Mouse (Mus musculus) left cerebral cortex, postnatal 25 days (tissue): Measurements from ENCODE around the gene Ms4a8a. TPM values are rescaled to one million over a fixed set of nuclear protein-coding genes. Genes with fewer than 3 reads are reported as not detected.
A peak's percentile ranks its signal among the peaks of the same experiment; 100 is the strongest.
"Not testable (repeated sequence)": the region's sequence is repeated elsewhere in the genome, so short reads cannot be mapped to it uniquely, and the experiment has no call there.

Experiments used
- DNase-seq, 2 experiments: peaks; one replicate each; pipeline ENCODE4 v3.0.0; 2022; ENCODE audit warnings: low spot score in 2 of 2, mixed read lengths in 1 of 2
- intact Hi-C: fragments of 180-260 bp; cut with DNase I; formaldehyde crosslinking; loops from one replicate; pipeline ENCODE4 v1.15.1; 2025
- total RNA-seq, 2 experiments: library from RNA; stranded (reverse); gene quantifications; 2 replicates each; pipeline ENCODE4 v1.2.3; 2021

Ms4a8a gene
- not detected for total RNA-seq

- no peak for DNase-seq
- intact Hi-C loops, result no loop called here
Observed at GRCm38 (mm10) chr19:11080934-11081333, at the start of gene Ms4a8a. Gene Ms4a8a (minus strand): TSS chr19:11081102.

DNA sequence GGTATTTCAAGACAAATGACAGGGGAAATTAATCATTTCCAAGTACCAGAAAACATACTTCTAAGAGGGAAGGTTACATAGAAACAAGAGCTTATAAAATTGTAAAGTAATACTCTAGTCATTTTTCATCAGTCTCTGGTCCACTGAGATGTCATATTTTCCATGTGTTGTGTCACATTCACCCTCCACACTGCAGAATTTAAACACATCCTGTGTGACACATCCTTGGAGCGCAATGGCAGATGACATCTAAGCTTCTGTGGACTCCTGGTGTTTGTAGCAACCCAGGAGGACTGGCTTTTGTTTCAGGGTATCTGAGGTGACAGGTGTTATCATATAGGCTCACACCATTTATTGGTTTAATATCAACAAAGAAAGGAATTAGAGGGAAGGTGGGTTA, 48.8 kb upstream of the Ms4a8a start:
- intact Hi-C loops, result no loop called here
- DNase-seq, result no peak

- DNase-seq, intact Hi-C loops: not testable (repeated sequence)
Observed at GRCm38 (mm10) chr19:11121016-11121420, 40.1 kb upstream of the Ms4a8a start.

GRCm38 (mm10) chr19:11119338-11119737, 38.4 kb upstream of the Ms4a8a start:
- DNase-seq, result peak in 1 of 2 experiments; percentile 48
- intact Hi-C loops, result no loop called here

DNA sequence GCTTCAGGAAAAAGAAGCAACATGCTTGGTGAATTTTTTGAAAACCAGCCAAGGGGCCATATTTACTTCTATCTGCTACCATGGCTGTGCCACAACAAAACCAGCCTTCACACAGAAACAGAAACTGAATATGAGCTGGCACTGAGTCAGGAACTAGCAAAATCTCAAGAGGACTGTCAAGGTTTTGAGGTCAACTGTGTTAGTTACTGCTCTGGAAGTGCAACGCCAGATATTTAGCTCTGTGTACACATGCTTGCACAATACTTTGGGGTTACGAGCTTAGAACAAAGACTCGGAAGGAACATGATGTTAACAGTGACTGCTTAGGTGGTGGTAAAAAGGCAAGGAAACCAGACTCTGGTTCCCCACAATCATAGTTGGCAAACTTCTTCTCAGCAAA, 26.8 kb upstream of the Ms4a8a start:
- DNase-seq, result no peak
- intact Hi-C loops, result no loop called here

- intact Hi-C loops, result no loop called here
Observed at GRCm38 (mm10) chr19:11101880-11102279, 21.0 kb upstream of the Ms4a8a start.

DNA sequence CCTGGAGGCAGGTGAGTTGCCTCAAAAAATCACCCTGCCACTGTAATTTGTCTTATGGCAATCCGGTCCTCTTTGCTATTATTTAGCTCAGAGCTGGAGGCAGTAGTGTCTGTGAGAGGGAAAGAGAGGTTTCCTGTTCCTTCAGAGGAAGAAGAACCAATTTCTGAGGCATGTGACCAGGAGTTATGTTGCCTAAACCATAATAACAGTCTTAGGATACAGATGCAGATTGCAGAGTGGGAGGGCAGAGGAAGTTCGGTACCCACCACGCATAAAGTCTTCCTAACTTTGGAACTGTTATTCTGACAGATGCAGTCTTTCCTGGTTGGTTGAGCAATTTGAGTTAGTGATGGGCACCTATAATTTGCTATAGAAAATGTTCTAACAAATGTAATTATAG, 17.5 kb upstream of the Ms4a8a start:
- intact Hi-C loops, result no loop called here

More at GRCm38 (mm10) chr19:11101880-11102279, 21.0 kb upstream of the Ms4a8a start:
- DNase-seq, result no peak

GRCm38 (mm10) chr19:11092131-11092530, 11.2 kb upstream of the Ms4a8a start:
- not testable (repeated sequence) for DNase-seq
- intact Hi-C loops, result loop anchor here (2.0 kb wide), 1 partner anchor 41 kb away; no protein-coding TSS in a partner anchor

More for the DNA sequence above, 17.5 kb upstream of the Ms4a8a start:
- no peak for DNase-seq

DNA sequence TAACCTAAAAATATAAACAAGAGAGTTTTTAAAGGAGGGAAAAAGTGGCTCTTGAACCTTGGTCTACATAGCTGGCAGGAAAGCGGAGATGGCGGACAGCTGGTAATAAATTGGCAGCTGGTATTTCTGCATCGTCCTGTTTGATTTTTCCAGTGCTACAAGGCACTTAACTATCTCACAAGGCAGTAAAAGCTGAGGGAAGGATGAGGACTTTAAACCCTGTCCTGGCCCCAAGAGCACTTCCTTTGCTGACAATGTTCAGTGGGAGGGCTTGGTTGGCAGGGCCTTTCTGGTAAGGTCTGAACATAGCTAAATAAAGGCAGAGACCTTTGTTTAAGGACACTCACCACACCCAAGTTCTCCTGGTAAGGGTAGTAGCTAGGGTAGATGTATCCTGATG, 10.5 kb downstream of the Ms4a8a start:
- intact Hi-C loops, result no loop called here
- DNase-seq, result no peak

- DNase-seq, result no peak
- intact Hi-C loops, result no loop called here
Observed at GRCm38 (mm10) chr19:11065202-11065875, 15.6 kb downstream of the Ms4a8a start.

DNA sequence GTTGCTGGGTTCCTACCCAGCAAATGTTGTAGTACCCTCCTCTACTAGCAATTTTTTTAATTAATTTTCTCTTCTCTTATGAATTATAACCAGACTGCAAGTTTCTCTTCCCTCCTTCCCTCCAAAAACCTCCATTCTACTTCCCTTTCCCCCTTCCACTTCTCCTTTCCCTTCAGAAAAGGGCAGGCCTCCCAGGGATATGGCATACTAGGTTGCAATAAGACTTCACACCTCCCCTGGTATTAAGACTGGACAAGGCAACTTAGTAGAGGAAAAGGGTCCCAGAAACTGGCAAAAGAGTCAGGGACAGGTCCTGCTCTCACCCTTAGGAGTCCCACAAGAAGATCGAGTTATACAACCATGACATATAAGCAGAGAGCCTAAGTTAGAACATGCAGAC, 20.0 kb downstream of the Ms4a8a start:
- no peak for DNase-seq
- intact Hi-C loops, result no loop called here

DNA sequence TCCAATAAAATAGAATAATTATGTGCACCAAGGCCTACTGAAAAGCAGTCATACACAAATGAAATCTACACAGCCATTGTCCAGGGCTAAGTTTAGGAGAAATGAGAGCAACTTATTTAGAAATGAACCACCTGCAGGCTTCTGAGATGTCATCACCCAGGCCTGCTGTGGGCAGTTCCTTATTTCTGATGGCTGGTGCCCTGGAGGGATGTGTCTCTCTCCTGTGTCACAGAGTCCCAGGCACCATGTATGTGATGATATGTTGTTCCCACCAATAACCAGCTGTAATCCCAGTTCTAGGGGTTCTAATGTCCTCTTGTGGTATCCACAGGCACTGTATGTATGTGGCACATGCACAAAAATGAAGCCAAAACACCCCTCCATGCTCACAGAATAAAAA, 20.9 kb downstream of the Ms4a8a start:
- DNase-seq, result no peak
- intact Hi-C loops, result no loop called here

DNA sequence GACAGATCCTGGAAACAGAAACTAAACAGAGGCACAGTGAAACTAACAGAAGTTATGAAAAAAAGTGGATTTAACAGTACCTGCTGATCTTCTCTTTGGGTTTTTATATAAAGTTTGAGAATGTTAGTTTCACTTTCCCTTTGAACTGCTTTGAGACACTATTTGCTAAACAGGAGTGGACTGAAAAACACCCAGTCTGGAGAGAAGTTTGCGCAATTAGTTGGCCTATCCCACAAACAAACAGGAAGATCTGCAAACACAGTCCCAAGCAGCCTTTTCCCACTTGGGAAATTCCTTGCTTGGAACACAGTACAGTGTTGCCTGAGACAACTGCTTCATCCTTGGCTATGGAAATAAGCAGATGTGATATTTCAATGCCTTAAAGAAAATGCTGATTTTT, 25.2 kb downstream of the Ms4a8a start:
- intact Hi-C loops, DNase-seq: not testable (repeated sequence)

GRCm38 (mm10) chr19:11053277-11053676, 27.6 kb downstream of the Ms4a8a start:
- intact Hi-C loops, result no loop called here
- no peak for DNase-seq

DNA sequence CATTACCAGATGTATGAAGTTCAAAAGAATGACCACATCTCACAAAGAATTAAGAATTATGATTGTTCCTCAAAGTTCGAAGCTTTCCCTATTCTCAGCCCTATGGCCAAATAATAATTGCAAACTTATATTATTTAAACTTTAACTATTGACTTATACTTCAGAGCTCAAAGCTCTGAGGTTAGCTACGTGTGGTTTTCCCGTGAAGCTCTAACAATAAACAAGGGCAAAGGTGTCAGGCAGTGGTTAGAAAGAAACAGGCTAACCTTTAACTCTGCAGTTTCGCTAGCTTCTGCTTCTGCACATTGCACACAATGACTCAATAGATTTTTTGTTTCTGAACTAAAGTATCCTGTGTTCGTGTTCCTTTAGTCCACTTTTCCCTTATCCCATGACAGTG, 28.0 kb downstream of the Ms4a8a start:
- intact Hi-C loops, result no loop called here
- no peak for DNase-seq

- intact Hi-C loops, result loop anchor here (2.0 kb wide), 1 partner anchor 43 kb away; no protein-coding TSS in a partner anchor
- DNase-seq, result no peak
Observed at GRCm38 (mm10) chr19:11050286-11050685, 30.6 kb downstream of the Ms4a8a start.

- DNase-seq, result no peak
- intact Hi-C loops, result no loop called here
Observed at GRCm38 (mm10) chr19:11049426-11049825, 31.5 kb downstream of the Ms4a8a start.

DNA sequence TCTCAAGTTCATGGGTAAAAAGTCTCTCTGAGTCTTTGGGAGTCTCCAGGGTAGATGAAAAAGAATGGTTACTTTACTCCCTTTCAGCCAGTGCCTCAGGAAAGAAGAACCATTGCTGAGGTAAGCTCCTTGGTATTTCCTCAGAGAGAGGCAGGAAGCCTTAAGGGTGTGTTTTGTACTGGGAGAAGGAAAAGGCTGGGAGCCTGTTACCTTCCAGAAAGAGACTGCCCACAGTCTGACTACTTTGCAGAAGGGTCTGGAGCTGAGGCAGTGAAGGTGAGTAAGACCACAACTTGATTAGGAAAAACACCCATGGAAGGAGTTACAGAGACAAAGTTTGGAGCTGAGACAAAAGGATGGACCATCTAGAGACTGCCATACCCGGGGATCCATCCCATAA, 32.4 kb downstream of the Ms4a8a start:
- intact Hi-C loops, result no loop called here
- no peak for DNase-seq

DNA sequence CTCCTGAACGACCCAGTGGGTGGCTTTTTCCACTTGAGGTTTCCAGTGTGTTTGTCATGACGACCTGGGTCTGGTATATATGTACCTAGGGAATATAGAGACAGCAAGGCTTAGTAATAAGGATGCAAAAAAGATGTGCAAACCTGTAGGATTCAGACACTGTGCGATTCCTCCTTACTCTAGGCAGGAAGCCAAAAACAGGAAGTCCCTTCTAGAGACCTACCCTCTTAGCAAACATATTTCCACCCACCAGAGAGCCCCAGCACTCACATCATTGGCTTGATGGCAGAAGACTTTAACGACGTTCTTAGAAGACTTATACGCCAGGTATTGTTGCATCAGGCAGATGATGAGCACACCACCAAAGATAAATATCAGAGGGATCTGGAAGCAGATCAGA, 32.9 kb downstream of the Ms4a8a start:
- no peak for DNase-seq
- intact Hi-C loops, result no loop called here

- peak; percentile 14 to 36 for DNase-seq
- intact Hi-C loops, result no loop called here
Observed at GRCm38 (mm10) chr19:11044996-11045711, 35.7 kb downstream of the Ms4a8a start.

- intact Hi-C loops, result no loop called here
- no peak for DNase-seq
Observed at GRCm38 (mm10) chr19:11044671-11044995, 36.3 kb downstream of the Ms4a8a start.
